Mouse (Mus musculus): ENCODE results near the gene Rpn2.

- TF ChIP-seq CTCF (IDR thresholded peaks at IDR 0.05; ENCODE audit: low read depth) = no peak
- TF ChIP-seq EP300 (IDR thresholded peaks at IDR 0.05; ENCODE audit: low read depth) = no peak
Observed at GRCm38 (mm10) chr2:157245001-157245400, 33.8 kb upstream of the Rpn2 start.
